Mouse (Mus musculus): ENCODE measurements around the gene Olfr1442. TPM values are rescaled to one million over a fixed set of nuclear protein-coding genes. Genes with fewer than 3 reads are reported as not detected.
"Not testable (repeated sequence)": the region's sequence is repeated elsewhere in the genome, so short reads cannot be mapped to it uniquely, and the experiment has no call there.

Gene Olfr1442
- polyA plus RNA-seq (2016; fragmentation: Nextera tagmentation; extraction: Ambion mirVana), result not detected in 2 replicates

- H3K9me3 ChIP-seq, result no peaks in the 10 kb centered on the region
- H3K27me3 ChIP-seq (ENCODE audit: insufficient read depth, poor library complexity, severe bottlenecking), result no peaks in the 10 kb centered on the region
- DNase-seq (ENCODE audit: low spot score), result no peak
- H3K36me3 ChIP-seq, result no peaks in the 10 kb centered on the region
- H3K27ac ChIP-seq, result no peak within 1 kb of the TSS
- no peak within 1 kb of the TSS for H3K4me3 ChIP-seq
- H3K4me1 ChIP-seq (replicated peaks), result no peaks in the 10 kb centered on the region
These were observed at the start of gene Olfr1442 for GRCm38 (mm10) chr19:12670139-12670538. Olfr1442 (plus strand) TSS chr19:12670439.

- no peak within 1 kb of the TSS for H3K27ac ChIP-seq
- no peaks in the 10 kb centered on the region for H3K36me3 ChIP-seq
- 82% methylated on average over 4 of the region's 4 CpGs for WGBS
- H3K9me3 ChIP-seq, result no peaks in the 10 kb centered on the region
- no peak within 1 kb of the TSS for H3K4me3 ChIP-seq
- H3K27me3 ChIP-seq (ENCODE audit: insufficient read depth, poor library complexity, severe bottlenecking), result no peaks in the 10 kb centered on the region
- no peaks in the 10 kb centered on the region for H3K4me1 ChIP-seq (replicated peaks)
- no peak for DNase-seq (ENCODE audit: low spot score)
These were observed 37.1 kb upstream of the Olfr1442 start, which contains the start of gene Glyat for GRCm38 (mm10) chr19:12633176-12633575. Glyat (plus strand) TSS chr19:12633308.

GRCm38 (mm10) chr19:12634259-12634658, 36.0 kb upstream of the Olfr1442 start:
- no peak overlapping the region for H3K27ac ChIP-seq
- no peaks in the 10 kb centered on the region for H3K9me3 ChIP-seq
- H3K27me3 ChIP-seq (ENCODE audit: insufficient read depth, poor library complexity, severe bottlenecking), result no peaks in the 10 kb centered on the region
- no peak overlapping the region for H3K4me3 ChIP-seq
- DNase-seq (ENCODE audit: low spot score), result no peak
- 91% methylated on average over 3 of the region's 3 CpGs for WGBS
- no peaks in the 10 kb centered on the region for H3K4me1 ChIP-seq (replicated peaks)
- H3K36me3 ChIP-seq, result no peaks in the 10 kb centered on the region

- Histone ChIP-seq H3K27ac (no peak overlapping the region), H3K9me3 (no peaks in the 10 kb centered on the region), H3K27me3 (ENCODE audit: insufficient read depth, poor library complexity, severe bottlenecking) (no peaks in the 10 kb centered on the region), H3K4me3 (no peak overlapping the region), H3K36me3 (no peaks in the 10 kb centered on the region), H3K4me1 (replicated peaks) (no peaks in the 10 kb centered on the region)
- WGBS, result 89% methylated on average over 4 of the region's 4 CpGs
- no peak for DNase-seq (ENCODE audit: low spot score)
These were observed 35.3 kb upstream of the Olfr1442 start for GRCm38 (mm10) chr19:12634963-12635362.

GRCm38 (mm10) chr19:12636863-12637262, 33.4 kb upstream of the Olfr1442 start:
- 76% methylated on average over 3 of the region's 3 CpGs for WGBS
- Histone ChIP-seq H3K4me1 (replicated peaks) (no peaks in the 10 kb centered on the region), H3K4me3 (no peak overlapping the region), H3K27ac (no peak overlapping the region), H3K36me3 (no peaks in the 10 kb centered on the region), H3K9me3 (no peaks in the 10 kb centered on the region), H3K27me3 (ENCODE audit: insufficient read depth, poor library complexity, severe bottlenecking) (no peaks in the 10 kb centered on the region)
- DNase-seq (ENCODE audit: low spot score), result no peak

GRCm38 (mm10) chr19:12638049-12638448, 32.2 kb upstream of the Olfr1442 start:
- Histone ChIP-seq H3K27me3 (ENCODE audit: insufficient read depth, poor library complexity, severe bottlenecking) (no peaks in the 10 kb centered on the region), H3K9me3 (no peaks in the 10 kb centered on the region), H3K27ac (no peak overlapping the region), H3K36me3 (no peaks in the 10 kb centered on the region), H3K4me3 (no peak overlapping the region), H3K4me1 (replicated peaks) (no peaks in the 10 kb centered on the region)
- no peak for DNase-seq (ENCODE audit: low spot score)
- WGBS, result 87% methylated on average over 1 of the region's 1 CpGs

- no peaks in the 10 kb centered on the region for H3K27me3 ChIP-seq (ENCODE audit: insufficient read depth, poor library complexity, severe bottlenecking)
- H3K27ac ChIP-seq, result no peak overlapping the region
- H3K36me3 ChIP-seq, result no peaks in the 10 kb centered on the region
- no peak for DNase-seq (ENCODE audit: low spot score)
- H3K4me1 ChIP-seq (replicated peaks), result no peaks in the 10 kb centered on the region
- H3K9me3 ChIP-seq, result no peaks in the 10 kb centered on the region
- H3K4me3 ChIP-seq, result no peak overlapping the region
These were observed 20.7 kb upstream of the Olfr1442 start for GRCm38 (mm10) chr19:12649511-12649910.

GRCm38 (mm10) chr19:12666156-12666555, 4.1 kb upstream of the Olfr1442 start:
- no peaks in the 10 kb centered on the region for H3K36me3 ChIP-seq
- H3K9me3 ChIP-seq, result peaks cover 16% of the 10 kb centered on the region
- no peak overlapping the region for H3K4me3 ChIP-seq
- H3K4me1 ChIP-seq (replicated peaks), result no peaks in the 10 kb centered on the region
- H3K27ac ChIP-seq, result no peak overlapping the region
- no peak for DNase-seq (ENCODE audit: low spot score)
- WGBS, result 82% methylated on average over 1 of the region's 1 CpGs
- no peaks in the 10 kb centered on the region for H3K27me3 ChIP-seq (ENCODE audit: insufficient read depth, poor library complexity, severe bottlenecking)

- WGBS, result 96% methylated on average over 3 of the region's 3 CpGs
- H3K4me3 ChIP-seq; H3K36me3 ChIP-seq; H3K27me3 ChIP-seq (ENCODE audit: insufficient read depth, poor library complexity, severe bottlenecking); H3K9me3 ChIP-seq; DNase-seq (ENCODE audit: low spot score); H3K4me1 ChIP-seq (replicated peaks); H3K27ac ChIP-seq: not testable (repeated sequence)
These were observed 1.6 kb upstream of the Olfr1442 start for GRCm38 (mm10) chr19:12668601-12669000.

GRCm38 (mm10) chr19:12671051-12671450, 812 bp downstream of the Olfr1442 start:
- DNase-seq (ENCODE audit: low spot score), result no peak
- WGBS, result 89% methylated on average over 4 of the region's 4 CpGs
- no peaks in the 10 kb centered on the region for H3K36me3 ChIP-seq

GRCm38 (mm10) chr19:12677812-12678211, 7.6 kb downstream of the Olfr1442 start, which contains the start of gene Olfr1443:
Olfr1443 (plus strand) TSS chr19:12678112.
- Histone ChIP-seq H3K36me3 (no peaks in the 10 kb centered on the region), H3K27me3 (ENCODE audit: insufficient read depth, poor library complexity, severe bottlenecking) (no peaks in the 10 kb centered on the region), H3K9me3 (no peaks in the 10 kb centered on the region), H3K4me1 (replicated peaks) (no peaks in the 10 kb centered on the region), H3K27ac (no peak within 1 kb of the TSS), H3K4me3 (no peak within 1 kb of the TSS)
- DNase-seq (ENCODE audit: low spot score), result no peak
- 69% methylated on average over 3 of the region's 3 CpGs for WGBS

More at GRCm38 (mm10) chr19:12671051-12671450, 812 bp downstream of the Olfr1442 start:
- no peak overlapping the region for H3K27ac ChIP-seq
- no peaks in the 10 kb centered on the region for H3K4me1 ChIP-seq (replicated peaks)
- no peaks in the 10 kb centered on the region for H3K27me3 ChIP-seq (ENCODE audit: insufficient read depth, poor library complexity, severe bottlenecking)
- no peaks in the 10 kb centered on the region for H3K9me3 ChIP-seq
- no peak overlapping the region for H3K4me3 ChIP-seq

GRCm38 (mm10) chr19:12684638-12685037, 14.4 kb downstream of the Olfr1442 start:
- DNase-seq (ENCODE audit: low spot score), result no peak
- Histone ChIP-seq H3K4me3 (no peak overlapping the region), H3K9me3 (no peaks in the 10 kb centered on the region), H3K4me1 (replicated peaks) (no peaks in the 10 kb centered on the region), H3K27ac (no peak overlapping the region), H3K27me3 (ENCODE audit: insufficient read depth, poor library complexity, severe bottlenecking) (no peaks in the 10 kb centered on the region), H3K36me3 (no peaks in the 10 kb centered on the region)

- H3K9me3 ChIP-seq, result no peaks in the 10 kb centered on the region
- H3K27me3 ChIP-seq (ENCODE audit: insufficient read depth, poor library complexity, severe bottlenecking), result no peaks in the 10 kb centered on the region
- H3K36me3 ChIP-seq, result no peaks in the 10 kb centered on the region
- H3K4me1 ChIP-seq (replicated peaks), result no peaks in the 10 kb centered on the region
- H3K4me3 ChIP-seq, result no peak overlapping the region
- H3K27ac ChIP-seq, result no peak overlapping the region
- no peak for DNase-seq (ENCODE audit: low spot score)
These were observed 15.0 kb downstream of the Olfr1442 start for GRCm38 (mm10) chr19:12685231-12685630.

GRCm38 (mm10) chr19:12695590-12695989, 25.4 kb downstream of the Olfr1442 start, which contains the start of gene Keg1:
Keg1 (plus strand) TSS chr19:12695786.
- Histone ChIP-seq H3K36me3 (no peaks in the 10 kb centered on the region), H3K4me1 (replicated peaks) (no peaks in the 10 kb centered on the region), H3K4me3 (no peak within 1 kb of the TSS), H3K27ac (no peak within 1 kb of the TSS), H3K27me3 (ENCODE audit: insufficient read depth, poor library complexity, severe bottlenecking) (no peaks in the 10 kb centered on the region), H3K9me3 (no peaks in the 10 kb centered on the region)
- WGBS, result 87% methylated on average over 3 of the region's 3 CpGs
- no peak for DNase-seq (ENCODE audit: low spot score)

Measured in hindbrain, embryonic 10.5 days (tissue).